Mouse (Mus musculus) heart, embryonic 10.5 days (tissue): ENCODE data around the gene Gm10428. TPM values are rescaled to one million over a fixed set of nuclear protein-coding genes. Genes with fewer than 3 reads are reported as not detected.
A peak's percentile ranks its signal among the peaks of the same experiment; 100 is the strongest.
"Not testable (repeated sequence)": the region's sequence is repeated elsewhere in the genome, so short reads cannot be mapped to it uniquely, and the experiment has no call there.

ENCODE experiments used
- DNase-seq: peaks from one replicate; pipeline ENCODE4 v3.0.0-alpha.2; 2017; ENCODE audit warnings: low spot score
- H3K27ac ChIP-seq: fragments of 300-500 bp; sonication (generic); 2 replicates; pipeline ENCODE4 v1.5.1; 2016; ENCODE audit warnings: mild to moderate bottlenecking
- H3K27me3 ChIP-seq: fragments of 300-500 bp; sonication (generic); 2 replicates; pipeline ENCODE4 v1.6.1; 2016; ENCODE audit warnings: mild to moderate bottlenecking; ENCODE audit not compliant: poor library complexity, insufficient read depth, severe bottlenecking
- H3K36me3 ChIP-seq: fragments of 300-500 bp; sonication (generic); 2 replicates; pipeline ENCODE4 v1.6.1; 2016; ENCODE audit warnings: mild to moderate bottlenecking, moderate library complexity
- H3K4me1 ChIP-seq: fragments of 300-500 bp; sonication (generic); 2 replicates; pipeline ENCODE4 v1.6.1; 2016; ENCODE audit warnings: mild to moderate bottlenecking
- H3K4me3 ChIP-seq: fragments of 300-500 bp; sonication (generic); 2 replicates; pipeline ENCODE4 v1.5.1; 2016; ENCODE audit warnings: mild to moderate bottlenecking, moderate library complexity
- H3K9me3 ChIP-seq: fragments of 300-500 bp; sonication (generic); 2 replicates; pipeline ENCODE4 v1.6.1; 2016; ENCODE audit warnings: mild to moderate bottlenecking, moderate library complexity
- WGBS: fragments of 180-500 bp; shearing (Covaris S2); methylation state at CpG from one replicate; pipeline ENCODE4 v1.1.7; 2016; 5-methylcytosine and 5-hydroxymethylcytosine counted together
- polyA plus RNA-seq: library from polyadenylated mRNA; unstranded; fragments of >200 nt; fragmentation: Nextera tagmentation; extraction: Ambion mirVana; gene quantifications from 2 replicates; pipeline ENCODE4 v1.2.1, GENCODE M21; 2016

The Gm10428 gene
- polyA plus RNA-seq, 1 experiment from 2014 or later: not detected

DNA sequence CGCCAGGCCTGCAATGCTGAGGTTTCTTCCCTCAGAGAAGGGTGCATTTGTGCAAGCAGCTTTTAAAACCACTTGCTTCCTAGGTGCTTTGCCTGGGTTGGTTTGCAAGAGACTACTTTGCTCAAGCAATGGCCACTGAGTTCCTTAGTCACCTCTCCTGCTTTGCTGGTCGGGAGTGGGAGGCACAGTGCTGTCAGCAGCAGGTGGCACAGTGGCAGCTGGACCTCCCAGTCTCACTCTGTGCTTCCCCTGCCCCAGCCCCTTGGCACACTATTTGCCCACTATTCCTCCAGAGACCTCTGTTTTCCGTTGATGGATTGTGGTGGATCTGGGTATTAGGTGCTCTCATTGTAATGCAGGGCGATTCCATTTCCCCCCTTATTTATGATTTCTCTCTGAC lies 4.8 kb upstream of the Gm10428 start:
- Histone ChIP-seq H3K27me3 (peaks cover 38% of the 10 kb centered on the region), H3K36me3 (no peaks in the 10 kb centered on the region), H3K4me3 (no peak overlapping the region), H3K4me1 (no peaks in the 10 kb centered on the region), H3K27ac (no peak overlapping the region), H3K9me3 (no peaks in the 10 kb centered on the region)
- 73% methylated on average over 4 of the region's 4 CpGs for WGBS
- no peak for DNase-seq

DNA sequence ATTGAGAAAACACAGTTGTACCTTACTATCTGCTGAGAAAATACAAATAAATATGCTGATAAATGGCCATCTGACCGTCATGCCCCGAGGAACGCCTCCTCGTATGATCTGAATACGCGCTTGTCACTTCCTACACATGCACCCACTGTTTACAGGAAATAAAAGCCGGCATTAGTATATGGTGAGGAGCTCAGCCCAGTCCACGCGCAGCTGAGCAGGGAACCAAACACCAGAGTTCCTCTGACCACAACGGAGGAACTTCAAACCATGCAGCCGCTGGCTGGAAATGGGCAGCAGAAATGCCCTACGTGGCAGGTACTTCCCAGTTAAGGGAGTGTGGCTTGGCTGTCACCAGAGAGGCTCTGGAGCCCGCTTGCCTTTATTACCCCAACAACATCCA lies 3.5 kb upstream of the Gm10428 start:
- not testable (repeated sequence) for DNase-seq, H3K36me3 ChIP-seq, H3K4me3 ChIP-seq, H3K4me1 ChIP-seq, H3K9me3 ChIP-seq, H3K27ac ChIP-seq
- peaks cover 39% of the 10 kb centered on the region for H3K27me3 ChIP-seq
- WGBS: 87% methylated on average over 13 of the region's 13 CpGs

DNA sequence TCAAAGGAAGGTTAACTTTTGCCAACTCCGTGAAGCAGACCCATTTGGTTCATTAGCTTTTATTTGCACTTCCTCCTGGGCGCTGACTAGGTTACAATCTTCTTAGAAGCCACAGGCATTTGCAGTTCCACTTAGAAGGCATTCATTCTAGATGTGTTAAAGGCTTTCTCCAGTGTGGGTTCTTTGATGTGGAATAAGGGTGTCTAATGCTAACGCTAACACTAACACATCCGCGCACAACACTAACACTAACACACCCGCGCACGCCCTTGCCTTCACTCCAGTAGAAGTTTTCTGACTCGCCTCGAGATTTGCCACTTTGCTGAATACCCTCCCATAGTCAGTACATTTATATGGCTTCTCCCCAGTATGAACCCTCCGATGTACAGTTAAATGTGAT lies 709 bp upstream of the Gm10428 start:
- Histone ChIP-seq H3K27me3 (peaks cover 51% of the 10 kb centered on the region), H3K4me3 (no peak overlapping the region), H3K9me3 (no peaks in the 10 kb centered on the region), H3K27ac (no peak overlapping the region), H3K36me3 (no peaks in the 10 kb centered on the region), H3K4me1 (peaks cover 5% of the 10 kb centered on the region)
- no peak for DNase-seq
- WGBS: 59% methylated on average over 11 of the region's 11 CpGs

DNA sequence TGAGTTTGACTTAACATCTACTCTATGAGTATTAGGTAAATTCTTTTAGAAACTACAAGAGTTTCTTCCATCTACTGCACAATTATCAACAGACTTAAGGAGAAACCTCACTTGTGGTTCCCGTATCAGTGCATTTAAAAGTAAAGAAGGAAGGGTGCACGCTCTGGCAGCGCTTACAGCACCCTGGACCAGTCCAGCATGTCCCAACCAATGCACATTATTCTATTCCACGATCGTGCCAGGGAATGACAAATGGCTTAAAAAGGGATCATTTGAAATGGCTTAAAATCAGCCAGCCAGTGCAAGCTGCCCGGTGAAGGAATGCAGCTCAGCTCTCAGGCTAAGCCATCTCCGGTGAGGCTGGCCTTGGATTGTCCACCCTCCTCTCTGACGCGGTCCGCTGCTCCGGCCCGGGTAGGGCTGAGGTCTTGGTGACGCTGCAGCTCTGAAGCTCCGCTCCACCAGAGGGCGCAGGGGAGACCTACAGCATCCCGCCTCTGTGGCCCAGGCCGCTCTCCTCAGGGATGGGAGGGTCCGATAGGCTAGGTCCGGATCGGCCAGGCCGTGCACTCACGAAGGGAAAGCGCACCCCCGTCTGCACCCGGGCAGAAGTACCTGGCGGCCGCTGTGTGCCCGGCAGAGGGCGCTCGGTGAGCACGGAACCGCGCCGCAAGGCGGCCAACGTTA lies 3.7 kb downstream of the Gm10428 start:
- WGBS: 8% methylated on average over 36 of the region's 36 CpGs

DNA sequence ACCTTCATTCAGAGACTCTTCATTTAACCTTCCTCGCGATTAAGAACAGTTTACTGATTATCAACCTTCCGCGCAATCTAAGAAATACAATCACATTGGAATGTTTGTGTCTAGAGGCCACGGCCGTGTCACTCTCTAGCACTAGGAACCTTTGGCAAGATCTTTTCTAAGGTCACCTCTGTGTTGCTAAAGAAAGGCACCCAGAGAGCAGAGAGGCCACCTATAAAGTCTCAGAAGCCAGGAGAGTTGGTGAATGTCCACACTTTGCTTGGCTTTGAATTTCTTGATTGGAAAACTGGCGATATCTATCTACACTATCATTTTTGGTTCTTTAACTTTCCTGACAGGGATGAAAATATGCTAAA lies 4.2 kb downstream of the Gm10428 start:
- 7% methylated on average over 7 of the region's 7 CpGs for WGBS
- DNase-seq: no peak
- no peaks in the 10 kb centered on the region for H3K36me3 ChIP-seq
- peak overlapping the region; percentile 40 for H3K4me3 ChIP-seq
- H3K9me3 ChIP-seq: no peaks in the 10 kb centered on the region
- H3K4me1 ChIP-seq: peaks cover 15% of the 10 kb centered on the region
- no peak overlapping the region for H3K27ac ChIP-seq
- H3K27me3 ChIP-seq: peaks cover 28% of the 10 kb centered on the region

More for the DNA sequence above, 3.7 kb downstream of the Gm10428 start:
- H3K27me3 ChIP-seq: peaks cover 28% of the 10 kb centered on the region
- no peaks in the 10 kb centered on the region for H3K9me3 ChIP-seq
- H3K27ac ChIP-seq: peak overlapping the region; percentile 16; the same call in 1 of the 2 replicates
- peaks cover 9% of the 10 kb centered on the region for H3K4me1 ChIP-seq
- no peaks in the 10 kb centered on the region for H3K36me3 ChIP-seq
- peak; percentile 98 for DNase-seq
- H3K4me3 ChIP-seq: peak overlapping the region; percentile 40

DNA sequence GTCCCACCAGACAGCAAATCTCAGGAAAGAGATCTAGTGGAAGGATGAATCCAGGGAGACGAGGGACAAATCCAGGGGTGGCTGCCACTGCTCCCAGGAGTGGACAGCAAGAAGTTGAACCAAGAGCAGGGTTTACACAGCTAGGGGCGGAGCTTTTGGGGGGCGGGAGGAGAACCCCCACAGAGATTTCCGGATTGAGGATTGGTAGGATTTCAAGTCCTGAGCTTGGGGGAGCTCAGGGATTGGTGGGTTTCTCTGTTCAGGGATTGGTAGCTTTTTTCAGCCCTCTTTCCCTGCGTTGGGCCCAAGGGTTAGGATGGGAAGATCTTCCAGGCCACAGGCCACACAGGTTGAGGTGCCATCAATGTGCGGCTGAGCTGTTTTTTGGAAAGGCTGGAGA lies 5.0 kb downstream of the Gm10428 start:
- H3K9me3 ChIP-seq: no peaks in the 10 kb centered on the region
- H3K27me3 ChIP-seq: peaks cover 28% of the 10 kb centered on the region
- WGBS: 76% methylated on average over 6 of the region's 6 CpGs
- H3K36me3 ChIP-seq: no peaks in the 10 kb centered on the region
- peaks cover 15% of the 10 kb centered on the region for H3K4me1 ChIP-seq
- DNase-seq: no peak
- no peak overlapping the region for H3K27ac ChIP-seq
- H3K4me3 ChIP-seq: no peak overlapping the region

DNA sequence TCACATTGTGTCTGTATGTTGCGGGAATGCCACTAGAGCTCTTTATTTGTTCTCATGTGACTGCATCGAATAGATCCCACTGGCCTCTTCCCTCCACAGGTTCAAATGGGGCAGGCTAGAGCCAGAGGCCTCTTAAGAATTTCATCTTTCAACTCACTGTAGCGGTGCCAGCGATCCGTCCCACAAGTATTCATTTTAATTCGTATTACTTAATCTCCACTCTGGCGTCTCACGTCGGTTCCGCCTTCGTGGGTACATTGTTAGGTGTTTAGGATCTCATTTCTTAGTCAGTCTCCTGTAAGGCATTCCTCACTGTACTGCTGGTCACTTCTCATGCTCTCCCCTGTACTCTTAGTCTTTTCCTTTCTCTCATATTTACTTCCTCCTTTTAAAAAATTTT lies 5.6 kb downstream of the Gm10428 start:
- DNase-seq: no peak
- Histone ChIP-seq H3K27me3 (peaks cover 28% of the 10 kb centered on the region), H3K9me3 (no peaks in the 10 kb centered on the region), H3K36me3 (no peaks in the 10 kb centered on the region), H3K27ac (no peak overlapping the region), H3K4me1 (peaks cover 15% of the 10 kb centered on the region), H3K4me3 (no peak overlapping the region)
- 88% methylated on average over 11 of the region's 11 CpGs for WGBS

DNA sequence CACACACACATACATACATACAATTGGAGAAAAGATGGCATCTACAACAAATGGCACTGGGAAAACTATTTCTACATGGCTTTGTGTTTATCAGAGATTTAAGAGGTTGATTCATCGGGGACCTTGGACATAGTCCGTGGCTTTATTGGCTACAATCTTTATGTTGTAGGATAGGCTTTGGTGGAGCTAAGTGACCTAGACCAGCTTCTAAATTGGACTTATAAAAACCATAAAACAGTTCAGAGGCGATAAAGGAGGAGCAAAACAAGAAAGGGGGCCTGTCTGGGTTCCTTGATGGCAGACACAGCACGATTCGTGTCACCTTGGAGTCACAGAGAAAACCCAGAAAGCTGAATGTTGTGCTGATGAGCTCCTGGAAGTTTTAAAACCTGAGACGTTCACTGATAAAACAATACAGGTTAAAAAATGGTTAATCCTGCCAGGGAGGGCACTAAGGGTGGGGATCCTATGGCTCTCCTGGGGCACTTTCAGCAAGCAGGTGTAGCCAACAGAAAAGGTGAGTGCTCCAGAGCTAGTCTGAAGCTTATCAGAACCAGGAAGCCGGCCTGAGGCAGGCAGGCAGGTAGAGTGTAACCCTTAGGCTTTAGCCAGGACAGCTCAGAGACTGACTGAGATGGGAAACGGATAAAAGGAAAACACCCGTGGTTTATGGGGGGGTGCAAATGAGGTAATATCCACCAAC lies 8.0 kb downstream of the Gm10428 start:
- Histone ChIP-seq H3K27me3 (peaks cover 14% of the 10 kb centered on the region), H3K27ac (no peak overlapping the region), H3K4me3 (no peak overlapping the region), H3K9me3 (no peaks in the 10 kb centered on the region), H3K36me3 (no peaks in the 10 kb centered on the region), H3K4me1 (peaks cover 15% of the 10 kb centered on the region)
- DNase-seq: no peak
- 68% methylated on average over 9 of the region's 9 CpGs for WGBS

DNA sequence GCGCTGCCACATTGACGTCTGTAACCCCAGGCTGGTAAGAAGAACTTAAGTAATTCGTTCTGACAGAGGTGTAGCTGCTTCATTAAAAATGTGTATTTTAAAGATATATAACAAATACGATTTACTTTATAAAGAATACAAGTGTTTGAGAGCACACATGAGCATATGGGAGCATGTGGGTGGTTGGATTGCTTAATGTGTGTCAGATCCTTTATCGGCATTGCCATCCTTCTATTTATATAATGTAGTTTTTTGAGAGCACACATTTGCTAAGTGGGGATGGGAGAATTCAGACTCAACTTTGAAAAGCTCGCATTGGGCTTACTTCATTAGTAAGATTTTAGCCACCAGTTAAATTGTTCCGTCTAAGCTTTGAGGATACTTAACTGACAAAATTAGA lies 23.6 kb downstream of the Gm10428 start:
- no peaks in the 10 kb centered on the region for H3K27me3 ChIP-seq
- no peak for DNase-seq
- H3K27ac ChIP-seq: no peak overlapping the region
- WGBS: 90% methylated on average over 7 of the region's 7 CpGs
- no peak overlapping the region for H3K4me3 ChIP-seq
- H3K9me3 ChIP-seq: peaks cover 38% of the 10 kb centered on the region
- no peaks in the 10 kb centered on the region for H3K4me1 ChIP-seq
- H3K36me3 ChIP-seq: peaks cover 44% of the 10 kb centered on the region

DNA sequence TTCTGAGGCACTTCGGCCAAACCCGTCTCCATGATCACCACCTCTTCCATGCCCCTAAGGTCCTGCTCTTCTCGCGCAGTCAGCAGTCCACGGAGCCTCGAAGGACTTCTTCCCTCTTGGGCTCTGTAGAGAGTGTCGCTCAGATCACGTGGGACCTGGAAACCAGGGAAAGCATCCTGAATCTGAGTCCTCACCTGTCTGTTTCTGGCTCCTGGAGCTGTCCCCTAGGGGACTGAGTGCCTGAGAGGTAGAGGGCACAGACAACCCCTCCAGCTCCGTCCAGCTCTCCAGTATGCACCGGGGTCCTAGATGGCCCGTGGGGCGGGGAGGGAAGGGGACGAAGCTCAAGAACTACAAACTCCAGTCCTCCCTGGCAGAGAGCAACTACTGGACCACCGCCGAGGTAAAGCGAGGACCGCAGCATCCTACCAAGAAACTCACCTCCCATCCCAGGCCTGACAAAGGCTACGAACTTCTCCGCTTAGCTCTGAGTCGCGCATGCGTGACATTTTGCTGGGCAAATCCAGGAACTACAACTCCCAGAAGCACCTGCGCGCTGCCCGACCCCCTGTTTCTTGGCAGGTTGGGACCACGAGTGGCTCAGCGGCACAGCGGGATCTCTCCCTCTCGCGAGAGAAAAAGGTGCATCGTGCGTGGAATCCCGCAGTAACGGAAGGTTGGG lies 36.2 kb downstream of the Gm10428 start, which contains the start of gene Zfp286:
Zfp286 (minus strand) TSS at position 528 of the 682 bp plus-strand sequence.
- peaks cover 25% of the 10 kb centered on the region for H3K36me3 ChIP-seq
- no peaks in the 10 kb centered on the region for H3K27me3 ChIP-seq
- DNase-seq: peak; percentile 97
- H3K27ac ChIP-seq: peak within 1 kb of the TSS; percentile 85
- peaks cover 11% of the 10 kb centered on the region; the same call in 1 of the 2 replicates for H3K4me1 ChIP-seq
- H3K9me3 ChIP-seq: no peaks in the 10 kb centered on the region
- H3K4me3 ChIP-seq: peak within 1 kb of the TSS; percentile 68
- WGBS: 8% methylated on average over 34 of the region's 34 CpGs

DNA sequence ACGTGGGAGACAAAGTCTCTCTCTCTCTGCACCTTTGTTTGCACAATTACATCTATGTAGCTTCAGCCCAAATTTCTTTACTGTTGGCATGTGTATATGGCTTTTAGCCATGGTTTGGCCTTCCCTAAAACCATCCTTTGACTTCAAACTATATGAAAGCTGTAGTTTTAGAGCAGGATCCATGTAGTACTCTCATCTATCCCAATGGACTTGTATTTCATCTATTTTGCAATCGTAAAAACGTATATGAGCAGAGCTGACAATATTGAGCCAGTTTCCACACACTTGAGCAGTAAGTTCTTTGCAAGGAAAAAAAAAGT lies 36.7 kb downstream of the Gm10428 start:
- Histone ChIP-seq H3K4me1 (peaks cover 11% of the 10 kb centered on the region; the same call in 1 of the 2 replicates), H3K27ac (peak overlapping the region; percentile 85), H3K9me3 (no peaks in the 10 kb centered on the region), H3K36me3 (peaks cover 20% of the 10 kb centered on the region), H3K4me3 (peak overlapping the region; percentile 68), H3K27me3 (no peaks in the 10 kb centered on the region)
- WGBS: 56% methylated on average over 3 of the region's 3 CpGs
- no peak for DNase-seq
